Mouse (Mus musculus): Measurements from ENCODE around the gene Usp54.

The Usp54 gene

GRCm38 (mm10) chr14:20640644-20641437 lies at the start of gene Usp54:
Gene Usp54, minus strand, starts transcription at chr14:20641063.
- peak; percentile 100 for DNase-seq (ENCODE audit: low spot score)

- DNase-seq (ENCODE audit: low spot score), result no peak
Observed at GRCm38 (mm10) chr14:20689009-20689408, 48.1 kb upstream of the Usp54 start.

- no peak for DNase-seq (ENCODE audit: low spot score)
Observed at GRCm38 (mm10) chr14:20686576-20686975, 45.7 kb upstream of the Usp54 start.

DNA sequence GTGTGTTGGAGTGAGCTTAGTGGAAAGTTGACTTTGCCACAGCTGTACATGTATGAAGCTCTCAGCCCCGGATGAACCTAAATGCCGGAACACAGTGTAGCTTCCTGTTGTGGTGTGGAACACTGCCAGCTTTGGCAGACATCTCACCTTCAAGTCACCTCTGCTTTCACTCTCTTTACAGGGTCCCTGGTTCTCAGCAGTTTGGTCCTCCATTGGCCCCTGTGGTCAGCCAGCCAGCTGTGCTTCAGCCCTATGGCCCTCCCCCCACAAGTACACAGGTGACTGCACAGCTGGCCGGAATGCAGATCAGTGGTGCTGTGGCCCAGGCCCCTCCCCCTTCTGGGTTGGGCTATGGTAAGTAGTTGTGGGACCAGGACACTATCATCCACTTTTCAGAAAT lies 41.6 kb upstream of the Usp54 start:
- DNase-seq (ENCODE audit: low spot score), result no peak

DNA sequence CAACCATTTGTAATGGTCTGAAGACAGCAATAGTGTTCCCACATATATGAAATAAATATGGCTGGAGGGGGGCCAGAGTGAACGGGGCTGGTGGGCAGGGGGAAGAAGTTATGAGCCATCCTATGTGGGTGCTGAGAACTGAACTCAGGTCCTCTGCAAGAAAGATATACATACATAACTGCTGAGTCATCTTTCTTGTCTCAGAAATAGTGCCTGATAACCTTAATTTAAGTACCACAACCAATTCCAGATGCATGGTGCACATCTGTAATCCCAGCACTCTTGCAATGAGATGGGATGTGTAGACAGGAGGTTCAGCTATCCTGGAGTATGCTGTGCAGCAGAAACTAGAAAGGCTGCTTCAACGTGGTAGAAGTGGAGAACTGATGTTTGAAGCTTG lies 40.9 kb upstream of the Usp54 start:
- DNase-seq (ENCODE audit: low spot score), result no peak

GRCm38 (mm10) chr14:20677906-20678305 lies 37.0 kb upstream of the Usp54 start:
- DNase-seq (ENCODE audit: low spot score), result no peak

DNA sequence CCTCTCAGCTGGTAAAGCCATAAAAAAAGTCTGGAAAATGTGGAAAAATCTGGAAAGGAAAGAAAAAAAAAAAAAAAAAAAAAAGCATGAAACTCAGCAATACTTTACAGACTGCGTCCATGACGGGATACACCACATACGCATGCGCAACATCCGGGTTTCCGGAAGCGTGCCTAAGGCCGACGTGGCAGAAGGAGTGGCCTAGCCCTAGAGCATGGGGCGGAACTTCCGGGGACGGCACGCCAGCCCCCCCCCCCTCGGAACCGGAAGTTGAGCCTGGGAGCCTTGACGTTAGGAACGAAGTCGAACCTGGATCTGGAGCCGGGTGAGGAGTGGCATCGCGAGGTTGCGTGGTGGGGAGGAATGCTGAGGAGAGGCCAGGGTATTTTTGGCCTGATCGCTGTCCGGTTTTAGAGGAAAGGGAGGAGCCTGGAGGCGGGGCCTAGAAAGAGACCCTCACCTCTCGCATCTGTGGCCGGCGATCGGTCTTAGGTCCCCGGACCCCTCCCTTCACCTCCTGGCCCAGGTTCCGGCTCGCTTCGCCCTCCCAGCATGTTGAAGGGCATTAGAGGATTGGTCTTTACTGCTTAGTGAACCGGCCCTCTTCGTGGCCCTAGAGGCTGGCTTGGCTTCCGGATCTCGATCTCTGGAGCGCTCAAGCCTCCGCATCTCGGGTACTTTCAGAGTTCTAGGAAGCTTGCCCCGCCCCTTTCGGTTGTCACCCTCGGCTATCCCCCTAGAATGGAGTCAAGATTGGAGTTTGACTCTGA lies 33.4 kb upstream of the Usp54 start, which contains the start of gene Sec24c:
TSS of gene Sec24c (plus strand) at position 245 of the 770 bp plus-strand sequence.
- DNase-seq (ENCODE audit: low spot score), result peak; percentile 100

- peak; percentile 83 for DNase-seq (ENCODE audit: low spot score)
Observed at GRCm38 (mm10) chr14:20673735-20674063, 32.8 kb upstream of the Usp54 start.

GRCm38 (mm10) chr14:20672990-20673389 lies 32.1 kb upstream of the Usp54 start:
- DNase-seq (ENCODE audit: low spot score), result peak; percentile 33

DNA sequence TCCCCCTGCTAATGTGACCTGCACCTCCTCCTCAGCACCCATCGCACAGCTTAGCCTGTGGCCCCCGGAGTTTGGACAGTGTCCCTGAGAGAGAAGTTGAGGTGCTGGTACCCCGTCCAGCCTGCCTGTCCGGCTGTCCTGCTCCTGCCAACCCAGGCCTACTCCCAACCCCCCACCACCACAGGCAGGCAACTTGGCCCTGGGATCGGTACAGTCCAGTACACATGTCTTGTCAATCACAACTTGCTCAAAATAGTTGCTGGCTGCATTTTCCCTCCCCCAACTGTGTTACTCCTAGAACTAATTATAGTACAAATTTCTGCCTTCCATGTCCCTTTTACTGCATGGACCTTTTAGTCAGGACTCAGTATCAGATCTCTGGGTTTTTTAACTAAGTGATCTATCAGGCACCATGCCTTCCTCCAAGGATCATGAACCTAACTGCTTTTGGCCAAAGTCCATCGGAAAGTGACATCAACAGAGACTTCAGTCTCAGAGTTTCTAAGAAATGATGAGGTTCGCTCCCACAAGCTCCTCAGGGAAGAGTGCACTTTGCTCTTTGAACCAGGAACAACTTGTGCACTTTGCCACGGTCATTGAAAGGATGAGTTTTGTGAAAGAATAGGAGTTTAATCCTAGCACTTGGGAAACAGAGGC lies 27.4 kb upstream of the Usp54 start, which contains the start of gene Synpo2l:
TSS of gene Synpo2l (minus strand) at position 201 of the 657 bp plus-strand sequence.
- DNase-seq (ENCODE audit: low spot score), result no peak

- no peak for DNase-seq (ENCODE audit: low spot score)
Observed at GRCm38 (mm10) chr14:20667469-20667868, 26.6 kb upstream of the Usp54 start.

- DNase-seq (ENCODE audit: low spot score), result no peak
Observed at GRCm38 (mm10) chr14:20664436-20664835, 23.6 kb upstream of the Usp54 start.

- no peak for DNase-seq (ENCODE audit: low spot score)
Observed at GRCm38 (mm10) chr14:20663601-20664000, 22.7 kb upstream of the Usp54 start.

- DNase-seq (ENCODE audit: low spot score), result no peak
Observed at GRCm38 (mm10) chr14:20662740-20663139, 21.9 kb upstream of the Usp54 start.

GRCm38 (mm10) chr14:20661661-20662331 lies 20.9 kb upstream of the Usp54 start:
- DNase-seq (ENCODE audit: low spot score), result peak; percentile 23

DNA sequence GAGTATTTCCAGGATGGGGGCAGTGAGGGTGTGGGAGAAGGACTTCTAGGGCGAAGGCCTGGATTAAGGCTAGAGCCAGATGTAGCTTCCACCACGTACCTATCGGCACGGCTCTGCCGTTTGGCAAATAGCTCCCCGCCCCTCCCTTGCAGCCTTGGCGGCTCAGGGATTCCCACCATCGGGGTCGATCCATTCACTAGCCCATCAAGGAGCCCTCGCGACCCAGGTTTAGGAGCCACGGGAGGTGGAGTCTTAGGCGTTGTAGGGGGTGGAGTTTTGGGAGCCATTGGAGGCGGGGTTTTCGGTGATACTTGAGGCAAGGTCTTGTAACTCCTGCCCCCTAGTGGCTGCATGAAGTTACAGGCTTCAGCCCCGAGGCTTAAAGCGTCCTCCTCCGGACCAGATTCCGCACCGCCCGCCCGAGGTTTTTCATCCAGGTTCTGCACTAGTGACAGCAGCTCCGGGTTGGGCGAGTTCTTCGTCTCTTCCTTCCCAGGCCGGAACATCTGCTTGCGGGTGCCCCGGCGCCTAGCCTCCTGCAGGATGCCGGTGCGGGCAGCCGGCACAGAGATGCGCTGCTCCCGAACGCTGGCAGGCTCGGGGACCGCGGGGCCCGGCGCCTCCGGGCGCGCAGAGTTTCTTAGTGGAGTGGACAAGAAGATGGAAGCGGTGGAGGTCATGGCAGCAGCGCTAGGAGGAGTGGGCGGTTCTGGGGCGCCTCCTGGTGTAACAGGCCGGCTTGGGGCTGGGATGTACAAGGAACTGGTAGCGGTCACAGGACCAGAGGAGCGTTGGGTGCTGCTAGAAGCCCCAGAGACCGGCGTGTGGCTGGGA lies 20.2 kb upstream of the Usp54 start:
- peak; percentile 99 for DNase-seq (ENCODE audit: low spot score)

DNA sequence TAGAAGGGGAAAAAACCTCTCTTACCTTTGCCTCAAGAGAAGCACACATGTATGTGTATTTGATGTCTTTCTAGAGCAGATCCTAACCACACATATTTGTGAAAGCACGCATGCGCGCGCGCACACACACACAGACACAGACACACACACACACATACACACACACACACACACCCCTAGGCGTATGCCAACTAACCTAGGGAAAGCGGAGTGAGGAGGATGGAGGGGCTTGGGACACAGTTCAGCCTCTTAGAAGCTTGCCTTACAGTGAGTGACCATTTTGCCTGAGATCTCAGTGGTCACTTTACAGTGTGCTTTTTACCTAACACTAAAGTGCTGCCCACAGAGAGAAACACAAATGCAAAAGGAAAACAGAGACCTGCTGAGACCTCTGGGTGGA lies 18.8 kb upstream of the Usp54 start:
- DNase-seq (ENCODE audit: low spot score), result no peak

DNA sequence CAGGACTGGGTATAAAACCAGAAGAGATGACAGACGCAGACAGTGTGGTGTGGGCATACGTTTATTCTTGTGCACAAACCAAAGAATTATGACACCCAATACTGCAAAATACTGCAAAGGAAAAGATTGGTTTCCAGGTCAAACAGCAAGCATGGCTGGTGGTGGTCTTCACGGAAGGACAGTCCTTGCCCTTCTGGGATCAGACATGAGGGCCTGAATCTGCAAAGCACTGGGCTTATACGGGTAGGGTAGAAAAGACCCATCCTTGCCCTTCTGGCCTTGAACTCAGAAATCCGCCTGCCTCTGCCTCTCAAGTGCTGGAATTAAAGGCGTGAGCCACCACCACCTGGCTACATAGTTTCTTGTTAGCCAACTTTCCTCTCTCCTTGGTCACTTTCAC lies 18.0 kb upstream of the Usp54 start:
- DNase-seq (ENCODE audit: low spot score), result no peak

GRCm38 (mm10) chr14:20658326-20658725 lies 17.5 kb upstream of the Usp54 start:
- DNase-seq (ENCODE audit: low spot score), result peak; percentile 74

GRCm38 (mm10) chr14:20656361-20656760 lies 15.5 kb upstream of the Usp54 start, which contains the start of gene Myoz1:
Gene Myoz1, minus strand, starts transcription at chr14:20656540.
- DNase-seq (ENCODE audit: low spot score), result no peak

DNA sequence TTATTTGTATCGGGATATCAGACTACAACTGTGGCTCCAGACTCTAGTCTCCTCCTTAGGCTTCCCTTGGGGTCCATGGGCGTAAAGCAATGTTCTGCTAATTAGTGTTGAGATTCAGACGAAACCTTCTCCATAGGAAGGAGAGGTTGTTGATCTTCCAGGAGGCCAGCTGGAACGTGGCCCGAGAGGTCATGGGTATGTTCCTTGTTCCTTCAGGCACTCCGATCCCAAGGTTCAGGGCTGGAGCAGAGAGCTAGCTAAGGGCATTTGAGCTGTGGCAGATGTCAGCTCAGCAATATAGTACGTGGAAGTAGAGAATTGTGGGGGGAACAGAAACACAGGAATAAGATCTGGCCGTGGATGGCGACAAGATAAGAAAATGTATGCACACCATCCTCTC lies 14.9 kb upstream of the Usp54 start:
- no peak for DNase-seq (ENCODE audit: low spot score)
